Mouse (Mus musculus): ENCODE measurements at regions not wholly inside any gene's neighbourhood (a gene's known extent, or its start where the extent isn't known, plus 50 kb on each side); places are given as distances from the start of the nearest gene placed in this dataset.

DNA sequence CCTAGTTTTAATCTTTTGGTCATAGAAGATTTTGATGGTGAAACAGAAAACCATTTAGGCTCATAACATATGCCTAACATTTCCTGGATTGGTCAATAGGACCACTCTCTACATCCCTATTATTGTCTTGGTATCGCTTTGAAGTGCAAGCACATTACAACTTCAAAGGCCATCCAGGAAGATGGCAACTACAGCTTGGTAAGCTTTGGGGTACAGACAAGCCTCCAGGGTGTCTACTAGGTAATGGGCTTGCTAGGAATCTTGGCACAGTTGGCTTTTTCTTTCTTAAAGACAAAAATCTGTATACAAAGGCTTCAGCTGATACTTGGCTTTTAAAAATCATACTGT lies 90.8 kb downstream of the Brms1l start:
- no peak for DNase-seq (ENCODE audit: low read depth, low spot score)

DNA sequence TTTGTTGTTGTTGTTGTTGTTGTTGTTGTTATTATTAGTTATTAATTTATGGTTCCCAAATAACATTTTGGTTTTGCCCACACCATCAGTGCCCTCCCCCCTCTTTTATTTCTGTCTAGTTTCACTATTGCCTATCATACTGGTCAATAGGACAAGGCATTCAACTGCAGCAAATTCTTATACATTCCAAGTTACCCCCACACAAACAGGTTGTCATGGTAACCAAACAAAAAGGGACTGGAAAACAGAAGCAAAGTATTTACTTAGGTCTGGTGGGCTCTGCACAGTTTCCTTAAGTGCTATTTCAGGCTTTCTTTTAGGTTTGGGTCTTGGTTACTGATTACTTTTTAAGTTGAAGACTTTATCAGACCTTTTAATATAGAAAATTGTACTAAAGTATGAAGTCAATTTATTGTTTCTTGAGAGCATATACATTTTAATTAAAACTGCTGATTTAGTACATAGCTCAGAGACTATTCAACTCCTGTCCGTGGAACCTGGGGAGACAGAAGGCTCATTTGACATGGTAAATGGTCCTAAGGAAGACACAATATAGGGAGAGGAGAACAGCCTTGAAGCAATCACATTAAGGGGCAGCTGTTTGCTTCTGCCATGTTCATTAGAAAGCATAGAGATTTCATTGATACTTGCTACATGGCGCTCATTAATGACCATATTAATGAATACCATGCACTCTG lies 90.3 kb downstream of the Brms1l start:
- DNase-seq (ENCODE audit: low read depth, low spot score) = no peak
